ENCODE assay signal across 8 mouse cellular contexts in genomic region chr2:181463008-181463738, GRCm38 (mm10). TPM values are rescaled to one million over a fixed set of nuclear protein-coding genes. Genes with fewer than 3 reads are reported as not detected.
DNase-seq lines count a peak whose midpoint lies in the region; ATAC-seq lines count a peak whose summit lies in the region.

No protein-coding gene starts in this region.

- H3K4me1 ChIP-seq in heart, embryonic 12.5 days (replicated peaks), result peaks cover 26% of the 10 kb centered on the region
- peaks cover 20% of the 10 kb centered on the region for H3K4me1 ChIP-seq in kidney, embryonic 14.5 days (ENCODE audit: control insufficient read depth, insufficient read depth, low read length)
- H3K4me1 ChIP-seq in liver, embryonic 15.5 days (replicated peaks), result peaks cover 54% of the 10 kb centered on the region
- H3K4me1 ChIP-seq in neural tube, embryonic 13.5 days (replicated peaks), result peaks cover 26% of the 10 kb centered on the region

- H3K9me3 ChIP-seq in heart, embryonic 12.5 days (replicated peaks), result no peaks in the 10 kb centered on the region
- H3K9me3 ChIP-seq in kidney, embryonic 14.5 days (ENCODE audit: control insufficient read depth, low read length), result no peaks in the 10 kb centered on the region
- no peaks in the 10 kb centered on the region for H3K9me3 ChIP-seq in liver, embryonic 15.5 days (replicated peaks)
- H3K9me3 ChIP-seq in neural tube, embryonic 13.5 days, result no peaks in the 10 kb centered on the region

- WGBS in heart, embryonic 12.5 days, result 30% methylated on average over 7 of the region's 7 CpGs
- 37% methylated on average over 7 of the region's 7 CpGs for WGBS in kidney, embryonic 14.5 days
- 21% methylated on average over 7 of the region's 7 CpGs for WGBS in liver, embryonic 15.5 days (ENCODE audit: insufficient replicate concordance)
- 49% methylated on average over 7 of the region's 7 CpGs for WGBS in neural tube, embryonic 13.5 days

- peak overlapping the region; percentile 50 for H3K4me2 ChIP-seq in heart, embryonic 12.5 days
- H3K4me2 ChIP-seq in kidney, embryonic 14.5 days (replicated peaks; ENCODE audit: low read depth, low read length), result peak overlapping the region; percentile 21
- peak overlapping the region; percentile 25; the same call in 1 of the 2 replicates for H3K4me2 ChIP-seq in liver, embryonic 15.5 days
- 0 out of 2 replicates have a peak overlapping the region, but pooled peaks have one; percentile 14 for H3K4me2 ChIP-seq in neural tube, embryonic 13.5 days

- no peaks in the 10 kb centered on the region for H3K27me3 ChIP-seq in heart, embryonic 12.5 days (replicated peaks)
- no peaks in the 10 kb centered on the region for H3K27me3 ChIP-seq in kidney, embryonic 14.5 days (ENCODE audit: control insufficient read depth, insufficient read depth, low read length)
- H3K27me3 ChIP-seq in liver, embryonic 15.5 days, result peaks cover 35% of the 10 kb centered on the region
- peaks cover 18% of the 10 kb centered on the region for H3K27me3 ChIP-seq in neural tube, embryonic 13.5 days

- peak; percentile 12 for DNase-seq in urinary bladder, postnatal 25 days (ENCODE audit: low spot score)
- no peak for DNase-seq in urinary bladder, postnatal 10 days (ENCODE audit: low spot score)
- DNase-seq in cerebellum, postnatal 4 days (ENCODE audit: low spot score in 2 of 2), result peak; percentile 52 to 86
- DNase-seq in natural killer cell, adult 2 months (ENCODE audit: low spot score in 2 of 2), result no peak

- H3K36me3 ChIP-seq in heart, embryonic 12.5 days, result no peaks in the 10 kb centered on the region
- H3K36me3 ChIP-seq in kidney, embryonic 14.5 days (ENCODE audit: control insufficient read depth, insufficient read depth, low read length), result no peaks in the 10 kb centered on the region
- H3K36me3 ChIP-seq in liver, embryonic 15.5 days (replicated peaks), result no peaks in the 10 kb centered on the region
- H3K36me3 ChIP-seq in neural tube, embryonic 13.5 days, result no peaks in the 10 kb centered on the region

- ATAC-seq in heart, embryonic 12.5 days (ENCODE audit: insufficient number of reproducible peaks, low FRiP score), result no peak; the same call in 1 of the 2 replicates
- no peak; the same call in 1 of the 2 replicates for ATAC-seq in kidney, embryonic 14.5 days (ENCODE audit: low FRiP score, low TSS enrichment)
- ATAC-seq in liver, embryonic 15.5 days (ENCODE audit: insufficient read depth), result peak; percentile 1; the same call in 1 of the 2 replicates
- no peak for ATAC-seq in neural tube, embryonic 13.5 days (ENCODE audit: low read depth)

- H3K27ac ChIP-seq in heart, embryonic 12.5 days (ENCODE audit: poor library complexity, severe bottlenecking), result no peak overlapping the region
- no peak overlapping the region for H3K27ac ChIP-seq in kidney, embryonic 14.5 days (ENCODE audit: low read depth, low read length)
- H3K27ac ChIP-seq in liver, embryonic 15.5 days (replicated peaks), result no peak overlapping the region
- H3K27ac ChIP-seq in neural tube, embryonic 13.5 days (replicated peaks), result no peak overlapping the region

- peak overlapping the region; percentile 10; the same call in 1 of the 2 replicates for H3K4me3 ChIP-seq in heart, embryonic 12.5 days
- H3K4me3 ChIP-seq in kidney, embryonic 14.5 days (ENCODE audit: low read length), result no peak overlapping the region
- H3K4me3 ChIP-seq in liver, embryonic 15.5 days (replicated peaks), result no peak overlapping the region
- H3K4me3 ChIP-seq in neural tube, embryonic 13.5 days, result no peak overlapping the region

- H3K9ac ChIP-seq in heart, embryonic 12.5 days, result 0 out of 2 replicates have a peak overlapping the region, but pooled peaks have one; percentile 35
- H3K9ac ChIP-seq in kidney, embryonic 14.5 days (ENCODE audit: low read depth, low read length), result no peak overlapping the region
- no peak overlapping the region for H3K9ac ChIP-seq in liver, embryonic 15.5 days
- H3K9ac ChIP-seq in neural tube, embryonic 13.5 days, result no peak overlapping the region

RNA-seq across cellular contexts. Expression of gene Zbtb46, which starts 3.9 kb away (rescaled TPM):
- 13.5 and 15.1 TPM in 2 replicates for polyA plus RNA-seq in heart, embryonic 12.5 days (2016; fragmentation: Nextera tagmentation; extraction: Ambion mirVana)
- polyA plus RNA-seq in kidney, embryonic 14.5 days (2014; fragmentation: Nextera tagmentation; extraction: Ambion mirVana), result 13.7 and 26.6 TPM in 2 replicates
- polyA plus RNA-seq in liver, embryonic 15.5 days (2015; fragmentation: Nextera tagmentation; extraction: Ambion mirVana), result 7.9 and 8.7 TPM in 2 replicates
- polyA plus RNA-seq in neural tube, embryonic 13.5 days (2015; fragmentation: Nextera tagmentation; extraction: Ambion mirVana), result 21.1 and 22.0 TPM in 2 replicates

RNA-seq across cellular contexts. Expression of gene Abhd16b, which starts 29.8 kb away (rescaled TPM):
- polyA plus RNA-seq in heart, embryonic 12.5 days (2016; fragmentation: Nextera tagmentation; extraction: Ambion mirVana), result 0.24 TPM in 1 of 2 replicates, not detected in the other
- 0.14 and 0.19 TPM in 2 replicates for polyA plus RNA-seq in kidney, embryonic 14.5 days (2014; fragmentation: Nextera tagmentation; extraction: Ambion mirVana)
- polyA plus RNA-seq in liver, embryonic 15.5 days (2015; fragmentation: Nextera tagmentation; extraction: Ambion mirVana), result not detected in 2 replicates
- polyA plus RNA-seq in neural tube, embryonic 13.5 days (2015; fragmentation: Nextera tagmentation; extraction: Ambion mirVana), result 0.11 TPM in 1 of 2 replicates, not detected in the other

RNA-seq across cellular contexts. Expression of gene Tpd52l2, which starts 33.8 kb away (rescaled TPM):
- polyA plus RNA-seq in heart, embryonic 12.5 days (2016; fragmentation: Nextera tagmentation; extraction: Ambion mirVana), result 105 and 109 TPM in 2 replicates
- 175 and 184 TPM in 2 replicates for polyA plus RNA-seq in kidney, embryonic 14.5 days (2014; fragmentation: Nextera tagmentation; extraction: Ambion mirVana)
- 67.3 and 68.4 TPM in 2 replicates for polyA plus RNA-seq in liver, embryonic 15.5 days (2015; fragmentation: Nextera tagmentation; extraction: Ambion mirVana)
- 107 and 114 TPM in 2 replicates for polyA plus RNA-seq in neural tube, embryonic 13.5 days (2015; fragmentation: Nextera tagmentation; extraction: Ambion mirVana)

RNA-seq across cellular contexts. Expression of gene Dnajc5, which starts 57.1 kb away (rescaled TPM):
- 89.5 and 91.9 TPM in 2 replicates for polyA plus RNA-seq in heart, embryonic 12.5 days (2016; fragmentation: Nextera tagmentation; extraction: Ambion mirVana)
- polyA plus RNA-seq in kidney, embryonic 14.5 days (2014; fragmentation: Nextera tagmentation; extraction: Ambion mirVana), result 41.5 and 82.2 TPM in 2 replicates
- polyA plus RNA-seq in liver, embryonic 15.5 days (2015; fragmentation: Nextera tagmentation; extraction: Ambion mirVana), result 27.7 and 29.8 TPM in 2 replicates
- 192 and 214 TPM in 2 replicates for polyA plus RNA-seq in neural tube, embryonic 13.5 days (2015; fragmentation: Nextera tagmentation; extraction: Ambion mirVana)

Comparison
In these comparisons a context has a peak if more than half of its experiments do, and no peak if none do; other contexts are left out.
1. DNase-seq: peak in urinary bladder, postnatal 25 days (single experiment) and cerebellum, postnatal 4 days (2 of 2); none in urinary bladder, postnatal 10 days (single experiment) and natural killer cell, adult 2 months (0 of 2).
2. Peak in every context shown above with its lines, with median percentiles within 50 percentile points of each other: H3K4me2 ChIP-seq.